Mouse (Mus musculus): ENCODE measurements around the gene 1700024G13Rik.
"Not testable (repeated sequence)": the region's sequence is repeated elsewhere in the genome, so short reads cannot be mapped to it uniquely, and the experiment has no call there.

The 1700024G13Rik gene

DNA sequence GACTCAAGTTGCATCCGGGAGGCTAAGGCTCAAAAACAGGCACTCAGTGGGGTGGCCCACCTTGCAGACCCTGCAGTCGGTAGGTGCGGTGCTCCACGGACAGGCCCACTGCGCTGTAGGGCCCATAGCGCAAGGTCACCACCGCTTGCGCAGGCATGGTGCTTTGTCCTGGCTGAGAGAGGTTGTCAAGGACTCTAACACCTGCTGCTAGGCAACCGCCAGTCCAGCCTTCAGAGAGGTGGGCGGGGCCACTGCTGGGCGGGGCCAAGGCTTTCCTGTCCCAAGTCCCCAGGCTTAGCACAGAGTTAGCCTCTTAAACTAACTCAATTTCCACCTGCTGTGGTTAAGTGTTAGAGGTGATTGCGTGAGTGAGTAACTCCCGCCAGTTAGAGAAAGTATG, at the start of gene 1700024G13Rik:
Gene 1700024G13Rik (minus strand): TSS at position 196 of the 400 bp plus-strand sequence.
- DNase-seq = peak; percentile 76

DNA sequence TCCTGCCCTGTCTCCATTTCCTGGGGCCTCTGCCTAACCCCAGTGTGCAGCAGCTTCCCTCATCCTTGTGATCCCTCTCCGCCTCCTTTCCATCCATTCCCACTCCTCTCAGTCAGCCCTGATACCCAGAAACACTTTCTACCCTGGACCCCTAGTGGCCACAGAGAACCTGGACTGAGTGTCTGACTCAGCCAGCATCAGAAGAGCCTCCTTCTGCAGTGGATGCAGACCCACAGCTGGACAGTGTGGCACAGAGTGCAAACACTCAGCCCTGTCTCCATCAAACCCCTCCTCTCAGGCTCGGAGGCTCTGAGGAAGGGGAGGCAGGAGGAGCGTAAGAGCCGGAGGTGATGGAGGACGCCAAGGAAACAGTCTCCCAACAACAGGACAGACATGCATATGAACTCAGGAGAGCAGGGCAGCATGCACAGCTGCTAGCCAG, 49.2 kb upstream of the 1700024G13Rik start:
- DNase-seq = no peak

GRCm38 (mm10) chr14:32429030-32429602, 40.9 kb upstream of the 1700024G13Rik start:
- no peak for DNase-seq

GRCm38 (mm10) chr14:32423946-32424345, 35.8 kb upstream of the 1700024G13Rik start:
- DNase-seq = no peak

DNA sequence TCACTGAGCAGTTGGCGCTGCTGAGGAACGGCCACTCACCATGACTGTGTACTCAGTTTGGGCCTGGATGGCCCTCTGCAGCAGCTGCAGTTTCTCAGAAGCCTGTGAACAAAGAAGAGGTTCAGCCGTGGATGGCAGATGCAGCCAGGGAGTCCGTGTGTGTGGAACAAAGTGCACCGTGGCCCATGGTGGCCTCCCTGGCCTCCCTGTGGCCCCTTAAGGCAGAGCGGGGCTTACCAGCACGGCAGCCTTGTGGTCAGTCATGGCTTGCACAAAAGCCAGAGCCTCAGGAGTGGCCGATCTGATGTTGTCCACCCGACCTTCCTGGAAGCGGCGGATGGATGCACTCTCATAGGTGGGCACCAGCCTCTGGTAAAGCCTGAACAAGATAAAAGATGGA, 30.6 kb upstream of the 1700024G13Rik start:
- no peak for DNase-seq

DNA sequence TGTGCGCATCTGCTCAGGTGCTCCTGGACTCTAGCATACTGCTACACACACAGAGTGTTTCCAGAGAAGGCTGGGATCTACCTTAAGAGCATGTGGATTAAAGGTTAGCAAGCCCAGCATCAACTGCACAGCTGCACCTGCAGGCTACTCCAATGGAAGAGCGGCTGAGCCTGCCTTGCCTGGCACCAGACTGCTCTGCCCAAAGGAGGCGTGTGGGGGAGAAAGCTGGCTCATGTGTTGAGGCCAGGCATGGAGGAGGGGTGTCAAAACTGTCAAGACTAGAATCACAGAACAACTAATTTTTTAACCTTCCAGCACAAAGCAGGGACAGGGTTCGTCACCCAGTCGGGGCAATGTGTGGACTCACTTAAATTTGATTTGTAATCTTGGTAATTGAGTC, 23.9 kb upstream of the 1700024G13Rik start:
- DNase-seq = no peak

- DNase-seq = no peak
These were observed 21.9 kb upstream of the 1700024G13Rik start for GRCm38 (mm10) chr14:32410084-32410483.

DNA sequence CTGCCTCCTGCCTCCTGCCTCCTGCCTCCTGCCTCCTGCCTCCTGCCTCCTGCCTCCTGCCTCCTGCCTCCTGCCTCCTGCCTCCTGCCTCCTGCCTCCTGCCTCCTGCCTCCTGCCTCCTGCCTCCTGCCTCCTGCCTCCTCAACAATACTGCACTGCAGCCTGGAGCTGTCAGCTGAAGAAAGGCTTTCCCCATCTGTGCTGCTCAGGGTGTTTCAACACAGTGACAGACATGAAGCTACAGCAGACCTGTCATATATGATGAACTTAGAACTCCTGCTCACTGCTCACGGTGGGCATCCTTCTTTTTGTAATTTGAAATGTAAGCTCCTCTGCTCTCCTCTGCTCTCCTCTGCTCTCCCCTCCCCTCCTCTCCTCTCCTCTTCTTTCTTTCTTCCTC, 17.2 kb upstream of the 1700024G13Rik start:
- not testable (repeated sequence) for DNase-seq

- DNase-seq = no peak
These were observed 6.6 kb downstream of the 1700024G13Rik start for GRCm38 (mm10) chr14:32381619-32382018.

DNA sequence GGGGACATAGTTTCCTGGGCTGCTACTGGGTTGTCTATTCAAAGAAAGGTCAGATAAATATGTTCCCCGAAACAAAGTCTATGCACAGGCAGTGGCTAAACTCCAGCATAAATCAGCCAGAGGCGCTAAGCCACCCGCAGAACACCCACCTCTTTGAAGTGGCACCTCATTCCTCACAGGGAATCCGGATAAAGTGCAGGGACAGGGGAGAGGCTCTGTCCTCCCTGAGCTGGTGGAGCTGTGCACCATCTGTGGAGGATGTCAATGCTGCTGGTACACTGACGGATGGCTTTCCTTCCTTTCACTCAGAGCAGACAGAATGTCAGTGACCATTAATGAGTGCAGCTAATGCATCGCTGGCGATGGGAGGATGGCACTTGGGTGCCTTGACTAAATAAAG, 7.1 kb downstream of the 1700024G13Rik start:
- no peak for DNase-seq

DNA sequence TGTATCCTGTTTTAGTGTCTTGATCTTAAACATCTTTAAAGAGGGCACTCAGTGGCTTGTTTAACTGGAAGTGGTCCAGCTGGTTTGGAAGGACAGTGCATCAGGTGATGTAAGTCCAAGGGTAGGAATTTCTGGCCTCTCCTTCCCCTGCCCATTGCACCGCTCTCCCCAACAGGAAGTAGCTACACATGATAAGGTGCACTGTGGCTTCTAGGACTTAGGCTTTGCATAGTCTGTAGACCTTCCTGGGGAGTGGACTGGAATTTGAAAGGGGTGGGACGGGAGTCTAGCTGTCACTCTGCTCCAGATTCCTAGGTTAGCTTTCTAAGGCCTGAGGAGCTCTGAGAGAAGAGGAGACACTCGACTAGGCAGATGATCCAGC, 8.1 kb downstream of the 1700024G13Rik start:
- no peak for DNase-seq

DNA sequence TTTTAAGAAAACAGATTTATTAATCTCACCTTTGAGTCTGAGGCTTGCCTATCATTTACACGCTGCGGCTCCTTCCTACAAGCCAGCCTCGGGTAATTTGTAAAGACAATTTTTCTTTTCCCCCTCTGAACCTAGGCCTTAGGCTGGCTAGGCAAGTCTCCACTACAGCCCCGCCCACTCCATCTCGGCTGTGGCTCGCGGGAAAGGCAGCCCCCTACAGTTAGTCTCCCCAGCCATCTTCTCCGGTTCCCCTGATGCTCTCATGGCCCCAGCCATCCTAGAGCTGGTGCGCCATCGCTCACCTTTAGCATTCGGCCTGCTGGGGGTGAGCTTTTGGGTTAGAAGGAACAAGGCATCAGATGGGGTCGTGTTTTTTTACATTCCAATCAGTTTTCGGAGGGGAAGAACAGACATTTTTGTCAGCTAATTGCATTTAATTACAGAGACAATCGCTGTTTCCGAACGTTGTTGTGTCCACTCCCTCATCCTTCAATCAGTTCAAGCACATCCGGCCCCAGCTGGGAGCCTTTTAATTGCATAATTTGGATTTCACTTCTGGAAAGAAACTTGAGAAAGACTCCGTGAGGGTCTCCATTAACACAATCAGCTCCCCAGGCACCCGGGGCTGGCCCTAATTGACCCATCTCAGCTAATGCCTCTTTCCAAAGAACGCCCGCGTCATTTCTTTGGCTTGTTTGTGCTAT, 8.6 kb downstream of the 1700024G13Rik start:
- no peak for DNase-seq

GRCm38 (mm10) chr14:32372510-32372909, 15.7 kb downstream of the 1700024G13Rik start:
- DNase-seq = no peak

DNA sequence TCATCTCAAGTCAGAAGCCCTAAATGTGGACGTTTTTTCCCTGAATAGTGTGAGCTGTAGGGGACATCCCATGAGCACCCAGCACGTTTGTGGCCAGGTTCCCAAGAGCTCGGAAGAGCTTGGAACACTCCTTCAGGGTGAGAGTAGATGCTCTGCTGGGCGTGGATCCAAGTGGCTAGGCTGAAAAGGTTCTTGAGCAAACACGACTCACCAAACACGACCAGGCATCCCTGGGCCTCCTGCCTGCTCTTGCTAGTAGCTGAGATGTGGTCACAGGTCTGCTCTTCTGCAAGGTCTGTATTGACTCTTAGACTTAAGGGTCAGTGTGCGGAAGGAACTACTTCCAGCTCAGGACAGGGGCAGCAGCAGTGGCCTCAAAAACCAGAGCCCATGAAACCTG, 18.4 kb downstream of the 1700024G13Rik start:
- DNase-seq = no peak

DNA sequence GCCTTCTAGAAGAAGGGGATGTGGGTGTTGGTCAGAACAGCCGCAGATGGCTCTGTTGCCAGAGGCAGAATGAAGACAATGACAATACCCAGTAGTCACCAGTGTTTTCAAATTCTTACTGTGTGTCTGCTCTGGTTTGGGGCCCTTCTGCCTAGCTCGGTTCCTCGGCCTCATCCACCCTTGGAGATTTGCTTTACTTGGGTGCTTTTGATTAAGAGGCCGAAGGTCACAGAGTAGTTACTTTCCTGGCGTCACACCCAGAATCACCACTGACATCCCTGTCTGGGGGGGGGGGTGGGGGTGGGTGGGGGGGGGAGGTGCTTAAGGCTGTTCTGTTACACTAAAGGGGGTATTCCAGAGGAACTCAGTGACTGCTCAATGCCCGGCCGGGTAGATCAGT, 23.8 kb downstream of the 1700024G13Rik start:
- no peak for DNase-seq

DNA sequence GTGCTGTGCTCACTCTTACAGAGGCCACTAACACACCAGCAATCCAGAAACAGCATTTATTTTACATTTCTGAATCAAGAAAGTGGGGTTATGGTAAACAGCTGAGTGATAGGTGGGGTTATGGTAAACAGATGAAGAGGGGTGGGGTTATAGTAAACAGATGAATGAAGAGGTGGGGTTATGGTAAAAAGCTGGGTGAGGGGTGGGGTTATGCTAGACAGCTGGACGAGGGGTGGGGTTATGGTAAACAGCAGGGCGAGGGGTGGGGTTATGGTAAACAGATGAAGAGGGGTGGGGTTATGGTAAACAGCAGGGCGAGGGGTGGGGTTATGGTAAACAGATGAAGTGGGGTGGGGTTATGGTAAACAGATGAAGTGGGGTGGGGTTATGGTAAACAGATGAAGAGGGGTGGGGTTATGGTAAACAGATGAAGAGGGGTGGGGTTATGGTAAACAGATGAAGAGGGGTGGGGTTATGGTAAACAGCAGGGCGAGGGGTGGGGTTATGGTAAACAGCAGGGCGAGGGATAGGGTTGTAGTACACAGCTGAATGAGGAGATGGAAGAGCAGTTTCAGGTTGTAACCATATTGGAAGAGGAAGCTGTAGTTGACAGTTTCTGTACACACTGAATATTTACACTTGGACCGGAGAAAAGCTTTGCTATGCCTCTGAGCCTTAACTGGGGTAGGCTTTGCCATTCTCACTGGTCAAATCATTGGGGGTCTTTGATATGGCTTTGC, 36.8 kb downstream of the 1700024G13Rik start:
- DNase-seq = not testable (repeated sequence)

DNA sequence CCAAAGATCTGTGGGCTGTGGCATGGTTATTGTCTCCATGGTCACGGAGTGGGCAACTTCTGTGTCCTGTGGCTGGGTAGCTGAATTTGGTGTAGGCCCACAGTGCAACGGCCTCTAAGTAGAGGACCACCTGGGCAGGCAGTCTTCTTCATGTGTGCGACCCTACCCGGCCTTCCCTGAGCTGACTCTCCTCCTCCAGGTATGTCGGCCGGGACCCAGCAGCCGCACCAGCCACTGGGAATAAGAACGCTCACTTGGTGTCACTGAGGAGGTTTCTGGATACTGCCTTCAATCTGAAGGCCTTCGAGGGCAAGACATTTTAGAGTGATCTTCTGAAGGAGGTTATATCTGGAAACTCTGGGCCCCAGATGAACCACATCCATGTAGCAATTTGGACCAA, 40.9 kb downstream of the 1700024G13Rik start:
- DNase-seq = no peak

DNA sequence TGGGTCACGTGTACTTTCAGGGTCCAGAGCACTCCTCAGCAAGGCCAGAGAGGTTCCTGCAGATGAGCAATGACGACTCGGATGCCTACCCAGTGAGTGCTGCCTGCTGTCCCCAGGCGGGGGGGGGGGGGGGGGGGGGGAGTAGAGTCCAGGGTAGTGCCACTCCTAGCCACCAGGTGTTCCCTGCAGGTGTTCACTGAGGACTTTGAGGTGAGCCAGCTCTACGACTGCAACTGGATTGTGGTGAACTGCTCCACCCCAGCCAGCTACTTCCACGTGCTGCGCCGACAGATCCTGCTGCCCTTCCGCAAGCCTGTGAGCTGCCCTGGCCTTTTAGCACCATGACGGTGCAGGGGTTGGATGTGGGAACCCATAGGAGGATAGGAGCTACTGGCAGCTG, 43.5 kb downstream of the 1700024G13Rik start:
- DNase-seq = no peak

DNA sequence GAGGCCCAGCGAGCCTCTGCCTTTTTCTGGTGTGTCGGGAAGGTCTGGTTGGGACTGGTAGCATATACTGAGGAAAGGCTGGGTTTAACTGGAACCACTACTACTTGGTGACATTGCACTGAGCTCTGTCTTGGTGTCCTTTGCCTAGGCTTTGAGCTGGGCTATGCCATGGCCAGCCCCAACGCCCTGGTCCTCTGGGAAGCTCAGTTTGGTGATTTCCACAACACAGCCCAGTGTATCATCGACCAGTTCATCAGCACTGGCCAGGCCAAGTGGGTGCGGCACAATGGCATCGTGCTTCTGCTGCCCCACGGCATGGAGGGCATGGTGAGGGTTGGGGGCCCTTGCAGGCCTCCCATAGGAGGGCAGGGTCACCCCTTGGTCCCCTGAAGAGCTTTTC, 44.0 kb downstream of the 1700024G13Rik start:
- no peak for DNase-seq

GRCm38 (mm10) chr14:32341823-32342222, 46.4 kb downstream of the 1700024G13Rik start:
- no peak for DNase-seq

DNA sequence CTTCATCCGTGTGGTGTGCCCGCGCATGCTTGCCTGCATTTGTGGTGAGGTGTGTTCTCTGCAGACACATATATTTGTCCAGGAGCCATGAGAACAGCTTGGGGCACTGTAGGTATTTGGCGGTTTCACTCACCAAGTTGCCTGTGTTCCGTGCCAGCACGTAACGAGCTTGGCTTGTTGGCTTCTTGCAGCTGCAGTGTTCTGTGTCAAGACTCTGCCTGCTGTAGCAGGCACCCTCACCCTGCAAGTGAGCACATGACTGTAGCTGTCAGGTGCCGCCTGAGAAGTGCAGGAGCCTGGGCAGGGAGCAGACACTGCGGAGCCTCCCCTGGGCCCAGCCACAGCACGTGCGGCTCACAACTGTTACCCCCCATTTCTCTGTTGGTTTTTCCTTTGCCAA, 51.6 kb downstream of the 1700024G13Rik start:
- DNase-seq = no peak

- DNase-seq = no peak
These were observed 52.2 kb downstream of the 1700024G13Rik start for GRCm38 (mm10) chr14:32336021-32336420.

- no peak for DNase-seq
These were observed 55.4 kb downstream of the 1700024G13Rik start for GRCm38 (mm10) chr14:32332515-32333445.
